Mouse (Mus musculus): ENCODE measurements around the gene Tsks.

The Tsks gene

GRCm38 (mm10) chr7:44978300-44978699 lies 35.3 kb downstream of the Tsks start:
- no peak for ATAC-seq (ENCODE audit: low TSS enrichment)

- ATAC-seq (ENCODE audit: low TSS enrichment), result no peak
Observed at GRCm38 (mm10) chr7:44981539-44981938, 38.5 kb downstream of the Tsks start.

- ATAC-seq (ENCODE audit: low TSS enrichment), result 0 out of 2 replicates have a peak, but pooled peaks have one; percentile 20
Observed at GRCm38 (mm10) chr7:44983085-44983484, 40.1 kb downstream of the Tsks start.

GRCm38 (mm10) chr7:44983944-44984832 lies 41.2 kb downstream of the Tsks start:
- ATAC-seq (ENCODE audit: low TSS enrichment), result no peak

- ATAC-seq (ENCODE audit: low TSS enrichment), result no peak
Observed at GRCm38 (mm10) chr7:44984833-44985164, 41.8 kb downstream of the Tsks start.

GRCm38 (mm10) chr7:44985595-44986191 lies 42.7 kb downstream of the Tsks start:
- no peak for ATAC-seq (ENCODE audit: low TSS enrichment)

GRCm38 (mm10) chr7:44986192-44986878 lies 43.3 kb downstream of the Tsks start, which contains the start of gene Prmt1:
Gene Prmt1, minus strand, starts transcription at chr7:44986568.
- ATAC-seq (ENCODE audit: low TSS enrichment), result peak; percentile 91

GRCm38 (mm10) chr7:44986879-44987718 lies 44.1 kb downstream of the Tsks start:
- no peak for ATAC-seq (ENCODE audit: low TSS enrichment)

- no peak for ATAC-seq (ENCODE audit: low TSS enrichment)
Observed at GRCm38 (mm10) chr7:44996672-44997071, 53.7 kb downstream of the Tsks start.

- peak; percentile 87 for ATAC-seq (ENCODE audit: low TSS enrichment)
Observed at GRCm38 (mm10) chr7:44997231-44997939, 54.4 kb downstream of the Tsks start, which contains the start of gene Irf3. Gene Irf3, plus strand, starts transcription at chr7:44997648.

- no peak for ATAC-seq (ENCODE audit: low TSS enrichment)
Observed at GRCm38 (mm10) chr7:44997940-44998428, 55.0 kb downstream of the Tsks start.

- ATAC-seq (ENCODE audit: low TSS enrichment), result no peak
Observed at GRCm38 (mm10) chr7:44998501-44998955, 55.5 kb downstream of the Tsks start, which contains the start of gene Bcl2l12. Gene Bcl2l12, minus strand, starts transcription at chr7:44998712.

GRCm38 (mm10) chr7:44999753-45000152 lies 56.7 kb downstream of the Tsks start:
- no peak for ATAC-seq (ENCODE audit: low TSS enrichment)

- no peak for ATAC-seq (ENCODE audit: low TSS enrichment)
Observed at GRCm38 (mm10) chr7:45000539-45001114, 57.6 kb downstream of the Tsks start.

- ATAC-seq (ENCODE audit: low TSS enrichment), result no peak
Observed at GRCm38 (mm10) chr7:45002440-45002839, 59.4 kb downstream of the Tsks start.

- ATAC-seq (ENCODE audit: low TSS enrichment), result no peak
Observed at GRCm38 (mm10) chr7:45004546-45004945, 61.5 kb downstream of the Tsks start.

- ATAC-seq (ENCODE audit: low TSS enrichment), result no peak
Observed at GRCm38 (mm10) chr7:45005321-45005992, 62.5 kb downstream of the Tsks start.

- ATAC-seq (ENCODE audit: low TSS enrichment), result no peak
Observed at GRCm38 (mm10) chr7:45006503-45006902, 63.5 kb downstream of the Tsks start.

- ATAC-seq (ENCODE audit: low TSS enrichment), result no peak
Observed at GRCm38 (mm10) chr7:45007141-45007540, 64.1 kb downstream of the Tsks start.
